Mouse (Mus musculus): ENCODE measurements around the gene Caskin1. TPM values are rescaled to one million over a fixed set of nuclear protein-coding genes. Genes with fewer than 3 reads are reported as not detected.

The Caskin1 gene
- polyA plus RNA-seq, 1 experiment from 2014 or later = 0.84 TPM

DNA sequence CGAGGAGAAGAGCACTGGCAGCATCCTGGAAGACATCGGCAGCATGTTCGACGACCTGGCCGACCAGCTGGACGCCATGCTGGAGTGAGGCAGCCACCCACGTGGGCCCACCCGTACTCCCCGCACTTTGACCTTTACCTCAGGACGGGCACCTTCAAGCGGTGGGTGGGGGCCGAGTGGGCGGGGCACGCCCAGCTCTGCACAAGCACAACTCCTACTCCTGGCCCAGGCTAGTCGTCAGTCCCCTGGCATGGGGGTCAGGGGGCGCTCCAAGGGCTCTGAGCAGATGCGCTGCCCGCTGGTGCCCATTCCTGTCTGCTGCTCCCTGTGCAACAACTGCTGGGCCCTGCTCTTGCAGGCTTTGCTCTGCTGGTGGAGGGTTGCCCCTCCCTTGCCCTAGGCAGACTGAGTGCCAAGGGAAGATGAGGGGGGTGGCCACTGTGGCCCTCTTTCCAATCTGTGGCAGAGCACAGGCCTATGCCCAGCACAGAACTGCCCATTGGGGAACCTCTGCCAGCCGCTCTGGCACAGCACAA, 18.8 kb downstream of the Caskin1 start:
- WGBS = 43% methylated on average over 19 of the region's 19 CpGs
- Histone ChIP-seq H3K36me3 (ENCODE audit: control insufficient read depth, insufficient read depth, low read length) (peaks cover 26% of the 10 kb centered on the region), H3K27me3 (ENCODE audit: control insufficient read depth, insufficient read depth, low read length) (no peaks in the 10 kb centered on the region), H3K4me2 (replicated peaks; ENCODE audit: low read depth) (no peak overlapping the region), H3K4me1 (replicated peaks; ENCODE audit: control insufficient read depth, insufficient read depth) (no peaks in the 10 kb centered on the region; the same call in 1 of the 2 replicates), H3K27ac (replicated peaks) (no peak overlapping the region), H3K9me3 (ENCODE audit: control insufficient read depth, low read length) (no peaks in the 10 kb centered on the region), H3K9ac (ENCODE audit: low read length) (no peak overlapping the region), H3K4me3 (ENCODE audit: low read depth, low read length) (no peak overlapping the region)
- TF ChIP-seq EP300 (optimal IDR thresholded peaks at IDR 0.05) = no peak
- TF ChIP-seq CTCF (IDR thresholded peaks at IDR 0.05; ENCODE audit: low read depth) = no peak
- ATAC-seq (ENCODE audit: low FRiP score, low TSS enrichment) (no peak), DNase-seq (ENCODE audit: low spot score) (peak; percentile 49)

- 63% methylated on average over 12 of the region's 12 CpGs for WGBS
- no peak for DNase-seq (ENCODE audit: low spot score)
Measured at GRCm38 (mm10) chr17:24507806-24508460, 19.5 kb downstream of the Caskin1 start.

GRCm38 (mm10) chr17:24513609-24514008, 25.2 kb downstream of the Caskin1 start:
- Histone ChIP-seq H3K27ac (replicated peaks) (no peak overlapping the region), H3K9ac (ENCODE audit: low read length) (no peak overlapping the region), H3K4me3 (ENCODE audit: low read depth, low read length) (no peak overlapping the region), H3K4me2 (replicated peaks; ENCODE audit: low read depth) (no peak overlapping the region), H3K4me1 (replicated peaks; ENCODE audit: control insufficient read depth, insufficient read depth) (no peaks in the 10 kb centered on the region), H3K27me3 (ENCODE audit: control insufficient read depth, insufficient read depth, low read length) (no peaks in the 10 kb centered on the region), H3K36me3 (ENCODE audit: control insufficient read depth, insufficient read depth, low read length) (peaks cover 48% of the 10 kb centered on the region), H3K9me3 (ENCODE audit: control insufficient read depth, low read length) (no peaks in the 10 kb centered on the region)
- peak; percentile 82 for TF ChIP-seq CTCF (IDR thresholded peaks at IDR 0.05; ENCODE audit: low read depth)
- TF ChIP-seq EP300 (optimal IDR thresholded peaks at IDR 0.05) = no peak
- 49% methylated on average over 5 of the region's 5 CpGs for WGBS
- DNase-seq (ENCODE audit: low spot score) = peak; percentile 76
- ATAC-seq (ENCODE audit: low FRiP score, low TSS enrichment) = peak; percentile 35; the same call in 1 of the 2 replicates

More at GRCm38 (mm10) chr17:24507806-24508460, 19.5 kb downstream of the Caskin1 start:
- H3K4me2 ChIP-seq (replicated peaks; ENCODE audit: low read depth) = no peak overlapping the region
- no peak overlapping the region for H3K4me3 ChIP-seq (ENCODE audit: low read depth, low read length)
- no peak overlapping the region for H3K9ac ChIP-seq (ENCODE audit: low read length)
- no peak overlapping the region for H3K27ac ChIP-seq (replicated peaks)
- no peaks in the 10 kb centered on the region; the same call in 1 of the 2 replicates for H3K4me1 ChIP-seq (replicated peaks; ENCODE audit: control insufficient read depth, insufficient read depth)
- no peaks in the 10 kb centered on the region for H3K9me3 ChIP-seq (ENCODE audit: control insufficient read depth, low read length)
- H3K27me3 ChIP-seq (ENCODE audit: control insufficient read depth, insufficient read depth, low read length) = no peaks in the 10 kb centered on the region
- no peak for TF ChIP-seq CTCF (IDR thresholded peaks at IDR 0.05; ENCODE audit: low read depth)
- no peak for TF ChIP-seq EP300 (optimal IDR thresholded peaks at IDR 0.05)
- H3K36me3 ChIP-seq (ENCODE audit: control insufficient read depth, insufficient read depth, low read length) = peaks cover 27% of the 10 kb centered on the region
- 0 out of 2 replicates have a peak, but pooled peaks have one; percentile 8 for ATAC-seq (ENCODE audit: low FRiP score, low TSS enrichment)

DNA sequence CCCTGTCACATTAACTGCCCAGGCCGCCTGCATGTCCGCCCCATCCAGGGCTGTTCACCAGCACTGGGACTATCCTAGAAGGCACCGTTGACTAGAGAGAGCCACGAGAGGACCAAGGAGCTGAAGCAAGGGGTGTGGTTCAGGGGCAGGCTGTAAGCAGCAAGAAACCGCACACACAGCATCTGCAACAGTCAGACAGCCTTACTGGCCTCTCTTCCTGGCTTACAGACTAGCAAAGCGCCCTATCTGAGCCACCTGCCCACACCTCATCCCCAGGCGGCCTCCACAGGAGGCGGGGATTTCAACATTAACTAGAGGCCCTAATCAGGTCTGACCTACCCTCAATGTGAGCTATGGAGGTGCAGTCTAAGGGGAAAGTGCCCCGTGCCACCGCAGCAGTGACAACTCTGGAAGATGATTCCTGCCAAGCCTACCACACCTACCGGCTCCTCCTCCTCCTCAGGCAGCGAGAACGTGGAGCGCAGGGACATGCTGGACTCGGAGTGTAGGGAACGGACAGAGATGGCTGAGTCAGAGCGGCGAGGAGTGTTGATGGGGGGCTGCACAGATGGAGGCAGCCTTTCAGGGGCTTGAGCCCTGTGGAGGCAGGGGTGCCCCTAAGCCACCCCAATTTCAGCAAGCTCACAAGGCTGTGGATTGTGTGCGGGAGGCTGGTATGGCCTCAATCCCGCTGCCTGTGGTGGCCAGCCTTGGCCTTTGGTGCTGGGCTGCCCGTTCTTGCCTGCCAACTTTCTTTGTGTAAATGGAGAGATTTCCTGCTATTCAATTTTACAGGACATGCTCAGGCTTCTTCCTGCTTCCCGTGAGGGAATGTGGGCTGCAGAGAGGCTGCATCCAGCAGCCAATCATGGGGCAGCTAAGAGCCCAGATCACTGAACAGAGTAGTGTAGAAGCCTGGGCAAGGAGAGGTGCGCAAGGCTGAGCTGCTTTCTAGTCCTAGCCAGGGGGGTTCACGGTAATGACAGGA, 26.2 kb downstream of the Caskin1 start:
- no peaks in the 10 kb centered on the region for H3K4me1 ChIP-seq (replicated peaks; ENCODE audit: control insufficient read depth, insufficient read depth)
- ATAC-seq (ENCODE audit: low FRiP score, low TSS enrichment) (no peak), DNase-seq (ENCODE audit: low spot score) (no peak)
- H3K9me3 ChIP-seq (ENCODE audit: control insufficient read depth, low read length) = no peaks in the 10 kb centered on the region
- H3K27me3 ChIP-seq (ENCODE audit: control insufficient read depth, insufficient read depth, low read length) = no peaks in the 10 kb centered on the region
- peaks cover 42% of the 10 kb centered on the region for H3K36me3 ChIP-seq (ENCODE audit: control insufficient read depth, insufficient read depth, low read length)
- H3K27ac ChIP-seq (replicated peaks) = peak overlapping the region; percentile 45; the same call in 1 of the 2 replicates
- H3K4me2 ChIP-seq (replicated peaks; ENCODE audit: low read depth) = no peak overlapping the region
- no peak overlapping the region for H3K4me3 ChIP-seq (ENCODE audit: low read depth, low read length)
- WGBS = 75% methylated on average over 24 of the region's 24 CpGs
- TF ChIP-seq CTCF (IDR thresholded peaks at IDR 0.05; ENCODE audit: low read depth) = no peak
- TF ChIP-seq EP300 (optimal IDR thresholded peaks at IDR 0.05) = no peak
- H3K9ac ChIP-seq (ENCODE audit: low read length) = no peak overlapping the region

DNA sequence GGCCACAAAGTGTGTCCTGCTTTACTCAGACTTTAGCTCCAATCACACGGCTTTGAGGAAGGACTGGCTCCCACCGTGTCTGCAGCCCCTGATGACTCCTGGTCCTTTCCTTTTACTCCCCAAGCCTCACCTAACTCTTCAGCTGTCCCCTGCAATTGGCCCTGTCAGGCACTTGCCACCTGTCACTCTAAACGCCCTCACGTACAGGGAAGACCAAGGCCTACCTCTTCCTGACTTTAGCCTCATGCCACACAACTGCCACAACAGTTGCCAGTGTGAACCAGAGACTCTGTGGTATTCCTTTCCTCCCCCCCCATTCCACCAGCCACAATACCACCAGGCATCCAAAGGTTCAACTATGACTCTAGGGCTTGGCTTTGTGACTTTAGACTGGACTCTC, 32.0 kb downstream of the Caskin1 start:
- Histone ChIP-seq H3K9me3 (ENCODE audit: control insufficient read depth, low read length) (no peaks in the 10 kb centered on the region), H3K36me3 (ENCODE audit: control insufficient read depth, insufficient read depth, low read length) (peaks cover 13% of the 10 kb centered on the region), H3K9ac (ENCODE audit: low read length) (no peak overlapping the region), H3K27ac (replicated peaks) (no peak overlapping the region), H3K4me2 (replicated peaks; ENCODE audit: low read depth) (no peak overlapping the region), H3K27me3 (ENCODE audit: control insufficient read depth, insufficient read depth, low read length) (no peaks in the 10 kb centered on the region), H3K4me3 (ENCODE audit: low read depth, low read length) (no peak overlapping the region), H3K4me1 (replicated peaks; ENCODE audit: control insufficient read depth, insufficient read depth) (0 out of 2 replicates have a peak, but pooled peaks cover under 1% of the 10 kb centered on the region)
- 87% methylated on average over 4 of the region's 4 CpGs for WGBS
- no peak for DNase-seq (ENCODE audit: low spot score)
- TF ChIP-seq EP300 (optimal IDR thresholded peaks at IDR 0.05) (no peak), CTCF (IDR thresholded peaks at IDR 0.05; ENCODE audit: low read depth) (no peak)
- no peak for ATAC-seq (ENCODE audit: low FRiP score, low TSS enrichment)

Data from stomach, postnatal 0 days (tissue).